Mouse (Mus musculus): ENCODE measurements around the gene Cst8.
"Not testable (repeated sequence)": the region's sequence is repeated elsewhere in the genome, so short reads cannot be mapped to it uniquely, and the experiment has no call there.

Gene Cst8

GRCm38 (mm10) chr2:148798485-148798884, at the start of gene Cst8:
Cst8 (plus strand) TSS chr2:148798785.
- no peak for DNase-seq (ENCODE audit: low read depth, low spot score)

GRCm38 (mm10) chr2:148750058-148750457, 48.5 kb upstream of the Cst8 start, which contains the start of gene Cstl1:
Cstl1 (plus strand) TSS chr2:148750358.
- no peak for DNase-seq (ENCODE audit: low read depth, low spot score)

- peak; percentile 73 for DNase-seq (ENCODE audit: low read depth, low spot score)
These were observed 46.4 kb upstream of the Cst8 start for GRCm38 (mm10) chr2:148751893-148752813.

GRCm38 (mm10) chr2:148754310-148754846, 44.2 kb upstream of the Cst8 start:
- peak; percentile 9 for DNase-seq (ENCODE audit: low read depth, low spot score)

GRCm38 (mm10) chr2:148763648-148764388, 34.8 kb upstream of the Cst8 start:
- no peak for DNase-seq (ENCODE audit: low read depth, low spot score)

- not testable (repeated sequence) for DNase-seq (ENCODE audit: low read depth, low spot score)
These were observed 27.2 kb upstream of the Cst8 start, which contains the start of gene Cst11 for GRCm38 (mm10) chr2:148771397-148771796. Cst11 (minus strand) TSS chr2:148771497.

GRCm38 (mm10) chr2:148781709-148782108, 16.9 kb upstream of the Cst8 start, which contains the start of gene 8030411F24Rik:
8030411F24Rik (plus strand) TSS chr2:148782009.
- no peak for DNase-seq (ENCODE audit: low read depth, low spot score)

- DNase-seq (ENCODE audit: low read depth, low spot score) = no peak
These were observed 9.4 kb upstream of the Cst8 start, which contains the start of gene Cst12 for GRCm38 (mm10) chr2:148789142-148789541. Cst12 (plus strand) TSS chr2:148789361.

- no peak for DNase-seq (ENCODE audit: low read depth, low spot score)
These were observed 2.9 kb downstream of the Cst8 start for GRCm38 (mm10) chr2:148801491-148801921.

- DNase-seq (ENCODE audit: low read depth, low spot score) = no peak
These were observed 8.1 kb downstream of the Cst8 start for GRCm38 (mm10) chr2:148806696-148807095.

- DNase-seq (ENCODE audit: low read depth, low spot score) = no peak
These were observed 21.3 kb downstream of the Cst8 start, which contains the start of gene Cst13 for GRCm38 (mm10) chr2:148819909-148820308. Cst13 (plus strand) TSS chr2:148820081.

- no peak for DNase-seq (ENCODE audit: low read depth, low spot score)
These were observed 27.4 kb downstream of the Cst8 start for GRCm38 (mm10) chr2:148825986-148826385.

GRCm38 (mm10) chr2:148834912-148835311, 36.3 kb downstream of the Cst8 start, which contains the start of gene Cst9:
Cst9 (plus strand) TSS chr2:148835147.
- no peak for DNase-seq (ENCODE audit: low read depth, low spot score)

GRCm38 (mm10) chr2:148838075-148838777, 39.6 kb downstream of the Cst8 start:
- DNase-seq (ENCODE audit: low read depth, low spot score) = no peak

- no peak for DNase-seq (ENCODE audit: low read depth, low spot score)
These were observed 40.6 kb downstream of the Cst8 start for GRCm38 (mm10) chr2:148839224-148839623.

GRCm38 (mm10) chr2:148851116-148851906, 52.7 kb downstream of the Cst8 start:
- peak; percentile 45 for DNase-seq (ENCODE audit: low read depth, low spot score)
